21 mouse cellular contexts compared by ENCODE assay signal in the genomic region with DNA sequence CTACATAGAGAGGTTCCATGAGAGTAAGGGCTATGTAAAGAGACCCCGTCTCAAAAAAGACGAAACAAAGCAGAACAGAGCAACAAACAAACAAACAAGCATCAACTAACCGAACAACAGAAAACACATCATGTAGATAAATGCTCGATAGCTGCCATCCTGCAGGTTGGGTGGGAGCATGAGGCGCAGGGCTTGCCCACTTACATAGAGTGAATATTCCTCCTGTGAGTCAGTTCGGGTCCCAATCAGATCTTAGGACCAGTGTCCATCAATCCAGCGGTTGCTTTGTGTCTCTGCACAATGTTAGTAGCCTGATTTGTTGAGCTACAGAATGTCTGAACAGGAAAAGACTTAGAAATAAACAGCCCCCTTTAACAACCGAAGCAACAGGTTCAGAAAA.
DNase-seq lines count a peak whose midpoint lies in the region; ATAC-seq lines count a peak whose summit lies in the region.
"Had no signal": no experiment of that assay in that cellular context is flagged by ENCODE, and none has a peak within 500 bp of the region (broad histone marks: within the 10 kb centered on the region; RNA-seq: fewer than 3 reads in every experiment).

No protein-coding gene starts in this region.

- H3K4me1 ChIP-seq in heart, embryonic 10.5 days: peaks cover 2% of the 10 kb centered on the region; the same call in 1 of the 2 replicates
- H3K4me1 ChIP-seq in midbrain, embryonic 11.5 days (ENCODE audit: control insufficient read depth, insufficient read depth, low read length): no peaks in the 10 kb centered on the region
- peaks cover 23% of the 10 kb centered on the region for H3K4me1 ChIP-seq in midbrain, embryonic 10.5 days

- no peak overlapping the region for H3K27ac ChIP-seq in heart, embryonic 10.5 days
- H3K27ac ChIP-seq in midbrain, embryonic 11.5 days (ENCODE audit: low read depth, low read length): no peak overlapping the region
- H3K27ac ChIP-seq in midbrain, embryonic 10.5 days (replicated peaks): no peak overlapping the region

- no peak overlapping the region for H3K4me3 ChIP-seq in heart, embryonic 10.5 days
- H3K4me3 ChIP-seq in midbrain, embryonic 11.5 days (ENCODE audit: low read depth, low read length): no peak overlapping the region
- H3K4me3 ChIP-seq in midbrain, embryonic 10.5 days: no peak overlapping the region

- no peak overlapping the region for H3K4me2 ChIP-seq in midbrain, embryonic 11.5 days

- peak; percentile 62 for DNase-seq in heart, adult 11 months
- DNase-seq in heart, postnatal 4 days: no peak
- peak; percentile 63 for DNase-seq in heart, embryonic 10.5 days (ENCODE audit: low spot score)
- DNase-seq in heart, adult 9 months (ENCODE audit: low spot score in 2 of 2): no peak
- DNase-seq in midbrain, embryonic 11.5 days (ENCODE audit: low spot score, missing footprints): peak; percentile 21
- DNase-seq in midbrain, embryonic 10.5 days (ENCODE audit: low spot score): no peak
- DNase-seq: adrenal gland, adult 2 months; adrenal gland, adult 8-10 months; adrenal gland, postnatal 10 days; adrenal gland, postnatal 14 days; adrenal gland, postnatal 25 days; adrenal gland, postnatal 36 days; B cell, adult 2 months; cerebellum, adult 11 months; cerebellum, adult 11-12 months; cerebellum, adult 18-20 months had no signal

- 84% methylated on average over 8 of the region's 8 CpGs for WGBS in heart, embryonic 10.5 days
- WGBS in midbrain, embryonic 11.5 days: 91% methylated on average over 8 of the region's 8 CpGs
- WGBS in midbrain, embryonic 10.5 days: 92% methylated on average over 8 of the region's 8 CpGs

- no peaks in the 10 kb centered on the region for H3K36me3 ChIP-seq in heart, embryonic 10.5 days
- H3K36me3 ChIP-seq in midbrain, embryonic 11.5 days (ENCODE audit: control insufficient read depth, insufficient read depth, low read length): no peaks in the 10 kb centered on the region
- H3K36me3 ChIP-seq in midbrain, embryonic 10.5 days: no peaks in the 10 kb centered on the region
- H3K36me3 ChIP-seq: G1E had no signal

- no peaks in the 10 kb centered on the region for H3K9me3 ChIP-seq in heart, embryonic 10.5 days
- H3K9me3 ChIP-seq in midbrain, embryonic 11.5 days (ENCODE audit: control insufficient read depth, low read length): no peaks in the 10 kb centered on the region
- no peaks in the 10 kb centered on the region for H3K9me3 ChIP-seq in midbrain, embryonic 10.5 days (replicated peaks)
- H3K9me3 ChIP-seq: G1E had no signal

- H3K27me3 ChIP-seq in heart, embryonic 10.5 days (ENCODE audit: insufficient read depth, poor library complexity, severe bottlenecking): peaks cover 9% of the 10 kb centered on the region
- peaks cover 6% of the 10 kb centered on the region; the same call in 1 of the 2 replicates for H3K27me3 ChIP-seq in midbrain, embryonic 11.5 days (ENCODE audit: control insufficient read depth, insufficient read depth, low read length)
- H3K27me3 ChIP-seq in midbrain, embryonic 10.5 days (ENCODE audit: low read depth, poor library complexity, severe bottlenecking): peaks cover 46% of the 10 kb centered on the region
- H3K27me3 ChIP-seq: CH12.LX had no signal

- ATAC-seq in midbrain, embryonic 11.5 days (ENCODE audit: low FRiP score): no peak
- ATAC-seq: activated CD4-positive, CD25-positive, alpha-beta regulatory T cell, adult 4 months; CD4-positive, CD25-positive, alpha-beta regulatory T cell, adult 4 months; Patski had no signal

- H3K9ac ChIP-seq in midbrain, embryonic 11.5 days (ENCODE audit: low read length): no peak overlapping the region

Comparison
In these comparisons a context has a peak if more than half of its experiments do, and no peak if none do; other contexts are left out.
1. DNase-seq: peak in heart, adult 11 months (single experiment), heart, embryonic 10.5 days (single experiment) and midbrain, embryonic 11.5 days (single experiment); none in heart, postnatal 4 days (single experiment), heart, adult 9 months (0 of 2) and midbrain, embryonic 10.5 days (single experiment).